In genomic region chr5:13428702-13429101, GRCm38 (mm10) we compare ENCODE assay signal across 15 mouse cellular contexts.
DNase-seq lines count a peak whose midpoint lies in the region; ATAC-seq and TF ChIP-seq lines count a peak whose summit lies in the region.
"Had no signal": no experiment of that assay in that cellular context is flagged by ENCODE, and none has a peak within 500 bp of the region (broad histone marks: within the 10 kb centered on the region; RNA-seq: fewer than 3 reads in every experiment).

No protein-coding gene starts in this region.

- H3K4me3 ChIP-seq in limb, embryonic 14.5 days (replicated peaks; ENCODE audit: low read length), result no peak overlapping the region
- H3K4me3 ChIP-seq in limb, embryonic 10.5 days, result no peak overlapping the region
- H3K4me3 ChIP-seq: erythroblast, embryonic 14.5 days; heart, embryonic 15.5 days; limb, embryonic 15.5 days had no signal

- no peak for TF ChIP-seq CTCF in brain, embryonic 14.5 days (IDR thresholded peaks at IDR 0.05; ENCODE audit: borderline replicate concordance, extremely low read depth, insufficient read depth, insufficient read length)

- TF ChIP-seq POLR2A in limb, embryonic 14.5 days (IDR thresholded peaks at IDR 0.05; ENCODE audit: borderline replicate concordance, extremely low read depth, insufficient read depth, insufficient read length), result no peak
- no peak for TF ChIP-seq POLR2A in brain, embryonic 14.5 days (IDR thresholded peaks at IDR 0.05; ENCODE audit: borderline replicate concordance, extremely low read depth, insufficient read depth, insufficient read length, poor library complexity, severe bottlenecking)

- H3K27ac ChIP-seq in limb, embryonic 14.5 days (replicated peaks; ENCODE audit: low read depth, low read length), result no peak overlapping the region
- no peak overlapping the region for H3K27ac ChIP-seq in limb, embryonic 10.5 days
- H3K27ac ChIP-seq: limb, embryonic 15.5 days had no signal

- ATAC-seq in frontal cortex, adult (ENCODE audit: low TSS enrichment), result peak; percentile 44; the same call in 1 of the 2 replicates
- no peak for ATAC-seq in limb, embryonic 14.5 days (ENCODE audit: low FRiP score, low read depth)
- ATAC-seq in activated CD4-positive, CD25-positive, alpha-beta regulatory T cell, adult 4 months, result no peak

- H3K9me3 ChIP-seq in limb, embryonic 14.5 days (ENCODE audit: control insufficient read depth, low read length), result no peaks in the 10 kb centered on the region
- H3K9me3 ChIP-seq in limb, embryonic 10.5 days (replicated peaks), result no peaks in the 10 kb centered on the region
- H3K9me3 ChIP-seq: heart, embryonic 15.5 days; limb, embryonic 15.5 days had no signal

- H3K4me2 ChIP-seq in limb, embryonic 14.5 days (replicated peaks; ENCODE audit: low read depth, low read length, severe bottlenecking), result no peak overlapping the region
- H3K4me2 ChIP-seq: heart, embryonic 15.5 days; limb, embryonic 15.5 days had no signal

- no peaks in the 10 kb centered on the region for H3K36me3 ChIP-seq in limb, embryonic 14.5 days (ENCODE audit: control insufficient read depth, insufficient read depth, low read length)
- peaks cover 11% of the 10 kb centered on the region; the same call in 1 of the 2 replicates for H3K36me3 ChIP-seq in limb, embryonic 10.5 days
- H3K36me3 ChIP-seq: heart, embryonic 15.5 days; limb, embryonic 15.5 days had no signal

- 25% methylated on average over 1 of the region's 1 CpGs for WGBS in limb, embryonic 14.5 days
- WGBS in limb, embryonic 10.5 days, result 88% methylated on average over 1 of the region's 1 CpGs

- H3K9ac ChIP-seq in limb, embryonic 14.5 days (ENCODE audit: low read depth, low read length, severe bottlenecking), result no peak overlapping the region
- H3K9ac ChIP-seq: heart, embryonic 15.5 days; limb, embryonic 15.5 days had no signal

- H3K4me1 ChIP-seq in limb, embryonic 14.5 days (ENCODE audit: control insufficient read depth, insufficient read depth, low read length), result no peaks in the 10 kb centered on the region
- no peaks in the 10 kb centered on the region for H3K4me1 ChIP-seq in limb, embryonic 10.5 days
- H3K4me1 ChIP-seq: heart, embryonic 15.5 days; limb, embryonic 15.5 days had no signal

- DNase-seq in frontal cortex, postnatal 36 days (ENCODE audit: low spot score in 2 of 2), result no peak
- DNase-seq in limb, embryonic 14.5 days (ENCODE audit: low spot score), result peak; percentile 49
- DNase-seq in limb, embryonic 10.5 days (ENCODE audit: low spot score), result no peak
- peak; percentile 75 for DNase-seq in NIH3T3 (ENCODE audit: low read depth)
- peak; percentile 51 for DNase-seq in brain, embryonic 14.5 days (ENCODE audit: low read depth)
- no peak for DNase-seq in B cell, adult 2 months
- DNase-seq: adrenal gland, postnatal 25 days; gastrocnemius, postnatal 36 days; kidney, postnatal 25 days; right cerebral cortex, adult 18-20 months had no signal

- H3K27me3 ChIP-seq in limb, embryonic 14.5 days (ENCODE audit: control insufficient read depth, insufficient read depth, low read length), result no peaks in the 10 kb centered on the region
- no peaks in the 10 kb centered on the region for H3K27me3 ChIP-seq in limb, embryonic 10.5 days (ENCODE audit: low read depth, poor library complexity, severe bottlenecking)
- H3K27me3 ChIP-seq: heart, embryonic 15.5 days; limb, embryonic 15.5 days had no signal

Comparison
In these comparisons a context has a peak if more than half of its experiments do, and no peak if none do; other contexts are left out.
1. DNase-seq: peak in limb, embryonic 14.5 days (single experiment), NIH3T3 (single experiment) and brain, embryonic 14.5 days (single experiment); none in frontal cortex, postnatal 36 days (0 of 2), limb, embryonic 10.5 days (single experiment) and B cell, adult 2 months (0 of 2).